Mouse (Mus musculus) midbrain, embryonic 11.5 days (tissue): ENCODE results near the gene Muc3. TPM values are rescaled to one million over a fixed set of nuclear protein-coding genes. Genes with fewer than 3 reads are reported as not detected.

ENCODE experiments used
- ATAC-seq: fragments of 200-750 bp; cut with Nextera tagmentation; 2 replicates; pipeline ENCODE4 v1.8.0; 2017; ENCODE audit warnings: moderate TSS enrichment, moderate library complexity; ENCODE audit not compliant: low FRiP score
- DNase-seq: peaks from one replicate; pipeline ENCODE4 v3.0.0; 2015; ENCODE audit warnings: low spot score; ENCODE audit errors: missing footprints
- H3K27ac ChIP-seq: fragments of 300-500 bp; sonication (generic); 2 replicates; pipeline ENCODE4 v1.5.1; 2014; ENCODE audit warnings: low read depth, low read length
- H3K27me3 ChIP-seq: fragments of 300-500 bp; sonication (generic); 2 replicates; pipeline ENCODE4 v1.6.1; 2014; ENCODE audit warnings: mild to moderate bottlenecking, low read length, moderate library complexity, mixed read lengths; ENCODE audit not compliant: control insufficient read depth, insufficient read depth
- H3K36me3 ChIP-seq: fragments of 300-500 bp; sonication (generic); 2 replicates; pipeline ENCODE4 v1.6.1; 2014; ENCODE audit warnings: mild to moderate bottlenecking, low read length, moderate library complexity, mixed read lengths; ENCODE audit not compliant: control insufficient read depth, insufficient read depth
- H3K4me1 ChIP-seq: fragments of 300-500 bp; sonication (generic); 2 replicates; pipeline ENCODE4 v1.6.1; 2014; ENCODE audit warnings: low read length; ENCODE audit not compliant: control insufficient read depth, insufficient read depth
- H3K4me2 ChIP-seq: fragments of 300-500 bp; sonication (generic); 2 replicates; pipeline ENCODE4 v1.6.1; 2014; ENCODE audit warnings: mild to moderate bottlenecking, moderate library complexity
- H3K4me3 ChIP-seq: fragments of 300-500 bp; sonication (generic); 2 replicates; pipeline ENCODE4 v1.5.1; 2014; ENCODE audit warnings: low read depth, low read length
- H3K9ac ChIP-seq: fragments of 300-500 bp; sonication (generic); 2 replicates; pipeline ENCODE4 v1.6.1; 2014; ENCODE audit warnings: low read length
- H3K9me3 ChIP-seq: fragments of 300-500 bp; sonication (generic); 2 replicates; pipeline ENCODE4 v1.6.1; 2016; ENCODE audit warnings: low read length; ENCODE audit not compliant: control insufficient read depth
- WGBS: fragments of 180-500 bp; shearing (Covaris S2); extraction: QIAGEN DNeasy Blood & Tissue Kit; methylation state at CpG from one replicate; pipeline ENCODE4 v1.1.7; 2014; 5-methylcytosine and 5-hydroxymethylcytosine counted together
- polyA plus RNA-seq: library from polyadenylated mRNA; unstranded; fragments of >200 nt; fragmentation: Nextera tagmentation; extraction: Ambion mirVana; gene quantifications from 2 replicates; pipeline ENCODE4 v1.2.1, GENCODE M21; 2014

The Muc3 gene
- polyA plus RNA-seq, 1 experiment from 2014 or later = not detected

DNA sequence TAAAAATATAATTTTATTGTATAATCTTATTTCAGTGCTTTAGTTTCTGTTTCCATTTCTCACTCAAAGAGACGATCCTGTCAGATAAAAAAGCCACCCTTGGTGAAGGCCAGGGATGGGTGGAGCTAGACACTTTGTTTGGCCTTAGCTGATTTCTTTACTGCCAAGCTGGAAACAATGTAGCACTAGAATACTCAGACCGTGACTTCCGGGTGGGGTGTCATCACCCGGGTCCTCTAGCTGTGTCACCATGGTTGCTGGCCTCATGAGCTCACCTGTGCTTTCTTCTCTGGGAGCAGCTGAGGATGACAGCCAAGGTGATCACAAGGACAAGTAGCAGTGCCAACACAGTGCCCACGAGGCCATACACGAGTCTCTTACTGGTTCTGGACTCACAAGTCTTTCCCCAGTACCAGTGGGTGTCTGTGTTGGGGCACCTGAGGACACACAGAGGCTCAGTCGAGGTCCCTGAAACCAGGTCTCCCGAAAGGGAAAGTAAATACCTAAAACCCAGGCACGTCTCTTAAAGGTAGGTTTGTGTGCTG, 21.8 kb upstream of the Muc3 start:
- H3K36me3 ChIP-seq = no peaks in the 10 kb centered on the region
- H3K9ac ChIP-seq = no peak overlapping the region
- H3K4me2 ChIP-seq = no peak overlapping the region
- H3K4me1 ChIP-seq = no peaks in the 10 kb centered on the region
- H3K27me3 ChIP-seq = no peaks in the 10 kb centered on the region
- DNase-seq = no peak
- no peak overlapping the region for H3K27ac ChIP-seq
- H3K4me3 ChIP-seq = no peak overlapping the region
- 84% methylated on average over 9 of the region's 9 CpGs for WGBS
- no peak for ATAC-seq
- H3K9me3 ChIP-seq = no peaks in the 10 kb centered on the region

DNA sequence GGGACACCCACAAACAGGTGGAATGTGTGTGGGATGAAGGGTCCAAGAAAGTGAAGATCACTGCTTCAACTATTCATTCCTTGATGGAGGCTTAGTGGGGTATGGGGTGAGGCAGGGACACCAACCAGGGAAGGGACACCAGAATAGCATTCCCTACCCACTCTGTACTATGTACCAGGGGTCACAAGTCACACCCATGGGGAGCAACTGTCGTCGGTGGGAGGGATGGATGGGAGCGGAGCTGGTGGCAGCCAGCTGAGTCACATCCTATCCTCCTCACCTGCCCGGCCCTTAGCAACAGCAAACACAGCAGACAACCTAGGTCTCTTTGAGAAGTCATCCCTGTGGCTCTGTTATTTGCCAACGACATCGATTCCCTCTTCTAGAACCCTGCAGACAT, 18.4 kb upstream of the Muc3 start:
- Histone ChIP-seq H3K27ac (no peak overlapping the region), H3K4me1 (no peaks in the 10 kb centered on the region), H3K4me2 (no peak overlapping the region), H3K9ac (no peak overlapping the region), H3K36me3 (no peaks in the 10 kb centered on the region), H3K4me3 (no peak overlapping the region), H3K27me3 (no peaks in the 10 kb centered on the region), H3K9me3 (no peaks in the 10 kb centered on the region)
- DNase-seq (no peak), ATAC-seq (no peak)
- WGBS = 82% methylated on average over 6 of the region's 6 CpGs

DNA sequence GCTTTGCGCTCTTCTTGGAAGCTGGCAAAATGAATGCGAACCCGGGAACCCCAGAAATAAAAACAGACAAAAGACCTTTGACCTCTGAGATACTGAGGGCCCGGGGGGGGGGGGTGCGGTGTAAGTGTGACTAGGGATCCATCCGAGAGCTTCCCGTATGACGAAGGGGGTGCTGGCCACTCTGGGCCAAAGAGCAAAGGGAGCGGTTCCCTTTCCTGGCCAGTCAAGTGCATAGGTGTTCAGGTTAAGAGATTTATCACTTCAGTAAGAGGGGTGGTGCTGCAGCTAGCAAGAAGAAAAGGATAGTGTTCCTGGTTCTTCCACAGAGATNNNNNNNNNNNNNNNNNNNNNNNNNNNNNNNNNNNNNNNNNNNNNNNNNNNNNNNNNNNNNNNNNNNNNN, 16.9 kb upstream of the Muc3 start:
- Histone ChIP-seq H3K4me3 (no peak overlapping the region), H3K27ac (no peak overlapping the region), H3K4me2 (no peak overlapping the region), H3K36me3 (no peaks in the 10 kb centered on the region), H3K4me1 (no peaks in the 10 kb centered on the region), H3K27me3 (no peaks in the 10 kb centered on the region), H3K9me3 (no peaks in the 10 kb centered on the region), H3K9ac (no peak overlapping the region)
- ATAC-seq (no peak), DNase-seq (no peak)
- WGBS = 88% methylated on average over 9 of the region's 9 CpGs

DNA sequence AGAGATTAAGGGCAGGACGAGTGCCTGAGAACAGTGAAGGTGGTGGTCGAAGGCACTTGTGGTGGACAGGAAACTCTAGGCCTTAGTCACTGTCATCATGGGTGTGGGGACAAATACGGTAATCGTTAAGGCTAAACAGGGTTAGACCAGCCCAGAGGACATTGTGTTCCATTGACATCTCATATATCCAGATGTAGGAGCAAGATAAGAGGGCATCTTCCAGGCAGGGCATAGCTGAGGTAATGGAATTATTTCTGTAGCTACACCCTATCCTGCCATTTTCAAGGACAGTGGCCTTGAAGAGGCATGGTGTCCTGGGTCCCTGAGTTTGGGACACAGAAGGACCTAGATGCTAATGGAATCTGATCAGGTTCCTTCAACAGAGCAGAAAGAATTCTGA, 12.7 kb upstream of the Muc3 start:
- H3K9ac ChIP-seq = no peak overlapping the region
- H3K9me3 ChIP-seq = peaks cover 2% of the 10 kb centered on the region; the same call in 1 of the 2 replicates
- DNase-seq (no peak), ATAC-seq (no peak)
- no peak overlapping the region for H3K27ac ChIP-seq
- H3K4me1 ChIP-seq = no peaks in the 10 kb centered on the region
- no peaks in the 10 kb centered on the region for H3K27me3 ChIP-seq
- H3K36me3 ChIP-seq = no peaks in the 10 kb centered on the region
- WGBS = 81% methylated on average over 4 of the region's 4 CpGs
- no peak overlapping the region for H3K4me2 ChIP-seq
- no peak overlapping the region for H3K4me3 ChIP-seq

DNA sequence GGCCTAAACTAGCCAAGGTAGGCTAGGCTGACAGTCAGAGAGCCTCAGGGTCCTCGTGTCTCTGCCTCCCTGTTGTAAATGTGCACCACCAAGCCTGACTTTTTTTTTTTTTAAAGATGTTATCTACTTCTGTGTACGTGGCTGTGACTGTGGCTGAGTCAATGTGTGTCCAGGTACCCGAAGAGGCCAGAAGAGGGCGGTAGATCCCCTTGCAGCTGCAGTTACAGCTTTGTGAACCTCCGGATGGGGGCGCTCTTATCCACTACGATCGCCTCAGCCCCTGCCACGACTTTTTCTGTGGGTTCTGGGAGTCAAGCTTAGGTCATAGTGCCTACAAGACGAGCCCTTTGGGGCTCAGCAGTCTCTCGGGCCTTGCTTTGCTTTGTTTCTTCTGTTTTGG, 10.3 kb upstream of the Muc3 start:
- Histone ChIP-seq H3K4me2 (no peak overlapping the region), H3K9ac (no peak overlapping the region), H3K4me1 (no peaks in the 10 kb centered on the region), H3K27me3 (no peaks in the 10 kb centered on the region), H3K4me3 (no peak overlapping the region), H3K27ac (no peak overlapping the region), H3K9me3 (peaks cover 5% of the 10 kb centered on the region; the same call in 1 of the 2 replicates), H3K36me3 (no peaks in the 10 kb centered on the region)
- WGBS = 37% methylated on average over 11 of the region's 11 CpGs
- no peak for DNase-seq
- no peak for ATAC-seq

DNA sequence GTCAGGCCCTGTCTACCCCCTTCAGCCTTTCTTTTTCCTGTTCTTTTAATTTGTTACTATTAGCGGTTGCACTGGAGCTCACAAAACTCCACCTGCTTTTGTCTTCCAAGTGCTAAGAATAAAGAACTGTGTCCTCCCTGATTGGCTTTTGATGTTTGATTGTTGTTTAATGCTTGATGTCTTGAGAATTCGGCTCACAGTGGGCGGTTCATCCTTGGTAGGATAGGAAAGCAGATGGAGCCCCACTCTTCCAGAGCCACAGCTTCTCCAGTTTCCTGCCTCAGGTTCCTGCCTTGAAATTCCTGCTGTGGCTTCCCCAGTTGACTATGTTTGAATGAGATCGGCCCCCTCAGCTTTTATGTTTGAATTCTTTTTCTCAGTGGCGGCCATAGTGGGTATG, 4.2 kb upstream of the Muc3 start:
- ATAC-seq (no peak), DNase-seq (no peak)
- peaks cover 24% of the 10 kb centered on the region for H3K9me3 ChIP-seq
- H3K9ac ChIP-seq = no peak overlapping the region
- no peaks in the 10 kb centered on the region for H3K36me3 ChIP-seq
- no peaks in the 10 kb centered on the region for H3K4me1 ChIP-seq
- H3K27me3 ChIP-seq = no peaks in the 10 kb centered on the region
- no peak overlapping the region for H3K4me2 ChIP-seq
- H3K27ac ChIP-seq = no peak overlapping the region
- H3K4me3 ChIP-seq = no peak overlapping the region
- 90% methylated on average over 5 of the region's 5 CpGs for WGBS

DNA sequence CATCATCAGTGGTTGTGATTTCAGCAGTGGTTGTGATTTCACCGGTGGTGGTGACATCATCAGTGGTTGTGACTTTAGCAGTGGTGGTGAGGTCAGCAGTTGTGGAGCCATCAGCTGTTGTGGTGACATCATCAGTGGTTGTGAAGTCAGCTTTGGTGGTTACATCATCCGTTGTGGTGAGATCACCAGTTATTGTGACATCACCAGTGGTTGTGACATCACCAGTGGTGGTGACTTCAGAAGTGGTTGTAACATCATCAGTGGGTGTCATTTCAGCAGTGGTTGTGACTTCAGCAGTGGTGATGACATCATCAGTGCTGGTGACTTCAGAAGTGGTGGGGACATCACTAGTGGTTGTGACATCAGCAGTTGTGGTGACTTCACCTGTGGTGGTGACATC, 3.5 kb upstream of the Muc3 start:
- no peaks in the 10 kb centered on the region for H3K4me1 ChIP-seq
- no peaks in the 10 kb centered on the region for H3K27me3 ChIP-seq
- H3K9me3 ChIP-seq = peaks cover 24% of the 10 kb centered on the region
- no peak overlapping the region for H3K4me3 ChIP-seq
- 73% methylated on average over 2 of the region's 2 CpGs for WGBS
- H3K9ac ChIP-seq = no peak overlapping the region
- no peak overlapping the region for H3K4me2 ChIP-seq
- H3K36me3 ChIP-seq = no peaks in the 10 kb centered on the region
- no peak overlapping the region for H3K27ac ChIP-seq
- DNase-seq = peak; percentile 92
- no peak for ATAC-seq

DNA sequence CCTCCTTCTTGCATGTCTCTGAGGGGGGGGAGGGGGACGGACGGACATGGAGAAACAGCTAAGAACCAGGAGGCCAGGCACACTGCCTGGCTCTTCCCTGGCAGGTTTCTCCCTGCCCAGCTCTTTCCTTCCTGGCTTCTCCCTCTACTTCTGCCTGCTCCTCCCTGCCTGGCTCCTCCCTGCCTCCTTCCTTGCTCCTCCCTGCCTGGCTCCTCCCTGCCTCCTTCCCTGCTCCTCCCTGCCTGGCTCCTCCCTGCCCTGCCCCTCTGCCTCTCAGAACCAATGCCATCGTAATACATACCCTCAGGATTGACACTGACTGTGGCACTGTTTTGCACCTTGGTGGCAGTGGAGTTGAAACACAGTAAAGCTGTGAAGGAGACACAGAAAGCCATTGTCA, 8.3 kb downstream of the Muc3 start:
- no peaks in the 10 kb centered on the region for H3K27me3 ChIP-seq
- no peaks in the 10 kb centered on the region for H3K9me3 ChIP-seq
- no peak overlapping the region for H3K4me3 ChIP-seq
- no peaks in the 10 kb centered on the region for H3K36me3 ChIP-seq
- no peak overlapping the region for H3K9ac ChIP-seq
- DNase-seq = no peak
- 49% methylated on average over 3 of the region's 3 CpGs for WGBS
- no peak overlapping the region for H3K4me2 ChIP-seq
- no peaks in the 10 kb centered on the region for H3K4me1 ChIP-seq
- no peak for ATAC-seq
- no peak overlapping the region for H3K27ac ChIP-seq

DNA sequence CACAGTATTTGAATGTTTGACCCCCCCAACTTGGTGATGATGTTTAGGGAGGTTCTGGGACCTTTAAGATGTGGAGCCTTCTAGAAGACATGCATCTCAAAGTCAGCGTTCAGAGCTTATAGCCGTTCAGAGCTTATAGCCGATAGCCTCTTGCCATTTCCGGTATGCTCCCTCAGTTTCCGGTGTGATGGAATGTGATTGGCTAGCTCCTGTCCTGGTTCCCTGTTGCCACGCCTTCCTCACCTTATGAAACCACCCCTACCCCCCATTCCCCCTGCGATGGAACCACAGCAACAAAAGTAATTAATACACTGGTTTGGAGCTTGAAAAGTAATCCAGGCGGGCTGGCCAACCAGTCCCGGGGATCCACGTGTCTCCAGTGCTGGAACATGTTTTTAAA, 10.1 kb downstream of the Muc3 start:
- H3K27me3 ChIP-seq = no peaks in the 10 kb centered on the region
- no peaks in the 10 kb centered on the region for H3K9me3 ChIP-seq
- no peaks in the 10 kb centered on the region for H3K36me3 ChIP-seq
- 91% methylated on average over 10 of the region's 10 CpGs for WGBS
- H3K4me1 ChIP-seq = no peaks in the 10 kb centered on the region
- DNase-seq = no peak
- no peak overlapping the region for H3K4me2 ChIP-seq
- H3K9ac ChIP-seq = no peak overlapping the region
- no peak overlapping the region for H3K27ac ChIP-seq
- no peak overlapping the region for H3K4me3 ChIP-seq
- no peak for ATAC-seq

DNA sequence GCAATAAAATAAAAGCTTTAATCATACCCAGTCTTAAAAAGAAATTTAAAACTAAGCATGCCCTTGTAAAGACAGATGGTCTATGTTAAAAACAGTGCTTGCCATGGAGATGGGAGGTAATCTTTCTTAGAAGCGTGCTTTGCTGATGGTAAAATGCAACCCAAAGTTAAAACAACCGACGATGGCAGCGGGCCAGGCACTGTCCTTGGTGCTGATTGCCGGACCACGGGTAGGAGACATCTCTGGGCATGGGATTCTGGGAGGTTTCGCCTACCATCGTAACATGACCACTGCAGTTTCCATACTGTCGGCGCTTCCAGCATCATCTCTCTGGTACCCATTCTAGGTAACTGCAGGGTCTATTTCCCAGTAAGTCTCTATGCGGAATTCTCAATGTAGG, 14.2 kb downstream of the Muc3 start:
- Histone ChIP-seq H3K27me3 (no peaks in the 10 kb centered on the region; the same call in 1 of the 2 replicates), H3K36me3 (no peaks in the 10 kb centered on the region), H3K27ac (no peak overlapping the region), H3K9ac (no peak overlapping the region), H3K4me2 (no peak overlapping the region), H3K4me1 (no peaks in the 10 kb centered on the region), H3K9me3 (no peaks in the 10 kb centered on the region), H3K4me3 (no peak overlapping the region)
- DNase-seq (no peak), ATAC-seq (no peak)
- 38% methylated on average over 11 of the region's 11 CpGs for WGBS
